Mouse (Mus musculus) embryo, embryonic 11 days (tissue): ENCODE measurements at regions not wholly inside any gene's neighbourhood (a gene's known extent, or its start where the extent isn't known, plus 50 kb on each side); places are given as distances from the start of the nearest gene placed in this dataset.

Experiments used
- DNase-seq: peaks from one replicate; pipeline ENCODE4 v3.0.0-alpha.2; 2015

DNA sequence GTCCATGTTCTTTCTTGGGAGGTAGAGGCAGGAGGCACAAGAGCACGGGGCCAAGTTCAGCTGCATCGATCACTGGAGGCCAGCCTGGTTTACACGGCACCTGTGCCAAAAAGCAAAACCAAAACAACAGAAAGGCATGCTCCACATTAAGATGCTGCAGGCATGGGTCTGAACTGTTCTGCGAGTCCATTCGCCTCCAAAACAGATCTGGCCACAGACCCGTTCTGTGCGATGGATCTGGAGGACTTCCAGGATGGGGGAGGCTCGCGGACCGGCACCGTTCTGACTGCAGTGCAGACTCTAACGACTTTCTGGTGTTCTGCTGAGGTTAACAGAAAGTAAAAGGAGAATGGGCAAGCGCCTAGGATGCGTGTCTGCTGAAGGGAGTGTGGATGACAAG is 52.3 kb downstream of the A230072I06Rik start:
- DNase-seq, result no peak

DNA sequence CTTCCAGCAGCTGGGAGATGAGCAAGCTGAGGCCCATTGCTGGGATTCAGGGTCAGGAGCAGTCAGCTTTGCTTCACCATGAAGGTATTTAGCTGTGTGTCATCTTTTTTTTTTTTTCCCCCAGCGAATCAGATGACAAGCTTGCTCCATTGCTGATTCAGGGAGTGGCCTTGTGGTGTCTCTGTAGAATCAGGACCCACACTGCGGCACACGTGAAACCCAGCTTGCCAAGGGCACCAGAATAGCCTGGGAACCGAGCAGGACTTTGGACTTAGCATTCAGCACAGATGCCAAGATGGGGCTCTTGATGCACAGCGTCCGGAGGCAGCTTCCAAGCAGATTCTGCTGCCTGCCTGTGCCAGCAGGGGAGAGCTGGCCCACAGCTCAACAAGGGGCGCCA is 53.0 kb downstream of the A230072I06Rik start:
- no peak for DNase-seq

DNA sequence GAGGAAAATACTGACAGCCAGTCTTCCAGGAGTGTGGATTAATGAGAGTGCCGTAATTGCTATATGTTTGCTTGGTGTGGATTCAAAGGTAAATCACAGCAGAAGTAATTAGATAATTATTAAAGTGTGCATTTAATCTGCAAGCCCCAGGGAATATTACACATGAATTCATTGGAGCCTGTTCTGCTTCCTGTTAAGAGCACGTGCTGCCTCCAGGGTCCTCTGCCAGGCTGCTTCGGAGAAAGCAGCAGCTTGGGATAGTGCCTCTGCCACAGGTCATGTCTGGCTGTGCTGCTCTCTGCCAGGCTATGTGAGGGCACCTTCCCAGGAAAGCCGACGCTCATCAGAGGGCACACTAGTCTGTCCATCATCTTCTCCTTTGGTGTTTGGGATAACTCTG is 55.5 kb downstream of the A230072I06Rik start:
- no peak for DNase-seq

DNA sequence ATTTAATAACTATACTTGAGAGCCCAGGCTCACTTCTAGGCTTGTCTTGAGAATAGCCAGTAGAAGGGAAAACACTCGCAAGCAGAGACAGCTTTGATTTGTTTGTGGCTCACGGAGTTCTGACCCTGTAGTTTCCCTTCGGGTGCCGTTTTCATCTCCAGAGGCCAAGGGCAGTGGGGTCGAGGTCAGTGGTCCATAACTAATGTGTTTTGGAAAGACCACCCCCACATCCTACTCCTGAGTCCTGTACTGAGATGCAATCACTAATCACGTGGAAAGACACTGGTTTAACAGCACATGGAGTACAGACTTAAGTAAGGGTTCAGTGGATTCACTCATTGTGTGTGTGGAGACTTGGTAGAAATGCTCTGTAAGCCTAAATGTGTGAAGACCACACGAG is 56.0 kb downstream of the A230072I06Rik start:
- peak; percentile 38 for DNase-seq

GRCm38 (mm10) chr8:12339149-12339924 is 55.8 kb upstream of the Sox1 start:
- DNase-seq, result peak; percentile 44

DNA sequence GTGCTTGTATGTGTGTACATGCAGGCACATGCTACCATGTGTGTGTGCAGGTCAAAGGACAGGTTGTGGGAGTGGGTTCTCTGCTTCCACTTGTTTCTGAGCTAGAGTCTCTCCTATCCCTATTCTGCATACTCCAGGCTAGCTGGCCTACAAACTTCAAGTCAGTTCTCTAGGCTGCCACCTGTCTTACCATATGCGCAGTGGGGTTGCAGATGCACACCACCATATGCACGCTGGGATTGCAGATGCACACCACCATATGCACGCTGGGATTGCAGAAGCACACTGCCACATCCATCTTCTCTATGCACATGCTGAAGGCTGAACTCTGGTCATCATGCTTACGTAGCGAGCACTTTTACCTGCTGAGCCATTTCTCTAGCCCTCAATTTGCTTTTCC is 54.1 kb upstream of the Sox1 start:
- DNase-seq, result no peak
